Mouse (Mus musculus): ENCODE data around the gene Lypd9.

DNA sequence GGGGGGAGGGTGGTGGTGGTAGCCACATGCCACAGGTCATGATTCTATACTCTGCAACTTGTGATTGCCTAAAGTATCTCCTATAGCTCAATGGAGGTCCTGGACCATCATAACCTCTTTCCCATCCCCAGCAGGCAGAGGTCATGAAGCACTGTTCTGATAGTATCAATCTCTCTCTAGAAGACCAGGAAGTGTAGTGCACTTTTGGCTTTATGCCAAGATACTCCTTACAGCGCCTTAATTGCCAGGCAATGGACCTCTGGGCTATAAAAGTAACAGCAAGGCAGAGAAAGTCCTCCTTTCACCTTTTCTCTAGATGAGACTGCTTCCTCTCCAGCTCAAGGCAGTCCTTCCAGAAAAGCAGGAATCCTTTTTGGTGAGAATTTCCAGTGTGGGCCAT lies 31.9 kb downstream of the Lypd9 start, which contains the start of gene 1810065E05Rik:
- TF ChIP-seq CTCF (IDR thresholded peaks at IDR 0.05 in 2 of 3, conservative IDR thresholded peaks at IDR 0.05 in 1 of 3; ENCODE audit: control insufficient read depth in 1 of 3, insufficient read depth in 1 of 3, low read depth in 2 of 3, low read length in 3 of 3, poor library complexity in 1 of 3, severe bottlenecking in 1 of 3) (no peak), POLR2AphosphoS2 (IDR thresholded peaks at IDR 0.05; ENCODE audit: low read length) (no peak), MAZ (IDR thresholded peaks at IDR 0.05; ENCODE audit: low read depth, low read length) (no peak), ZKSCAN1 (IDR thresholded peaks at IDR 0.05; ENCODE audit: low read depth, low read length) (no peak), CHD1 (IDR thresholded peaks at IDR 0.05; ENCODE audit: low read depth, low read length) (no peak)

Measured in MEL (cell line).